Mouse (Mus musculus) retina, postnatal 1 day (tissue): Measurements from ENCODE around the gene Fcho1.
"Not testable (repeated sequence)": the region's sequence is repeated elsewhere in the genome, so short reads cannot be mapped to it uniquely, and the experiment has no call there.

ENCODE experiments used
- DNase-seq: peaks from one replicate; pipeline ENCODE4 v3.0.0-alpha.2; 2012

The Fcho1 gene

GRCm38 (mm10) chr8:71717096-71717495 is 8.4 kb downstream of the Fcho1 start:
- DNase-seq = no peak

GRCm38 (mm10) chr8:71716561-71717053 is 8.9 kb downstream of the Fcho1 start:
- no peak for DNase-seq

- no peak for DNase-seq
Measured at GRCm38 (mm10) chr8:71715531-71715930, 10.0 kb downstream of the Fcho1 start.

- DNase-seq = no peak
Measured at GRCm38 (mm10) chr8:71711574-71711973, 13.9 kb downstream of the Fcho1 start.

- DNase-seq = peak; percentile 90
Measured at GRCm38 (mm10) chr8:71709800-71710446, 15.6 kb downstream of the Fcho1 start.

GRCm38 (mm10) chr8:71709134-71709799 is 16.2 kb downstream of the Fcho1 start:
- DNase-seq = no peak

GRCm38 (mm10) chr8:71707874-71708273 is 17.6 kb downstream of the Fcho1 start:
- peak; percentile 68 for DNase-seq

- not testable (repeated sequence) for DNase-seq
Measured at GRCm38 (mm10) chr8:71703400-71703799, 22.1 kb downstream of the Fcho1 start.

- DNase-seq = no peak
Measured at GRCm38 (mm10) chr8:71702923-71703322, 22.6 kb downstream of the Fcho1 start.

- DNase-seq = no peak
Measured at GRCm38 (mm10) chr8:71702087-71702432, 23.5 kb downstream of the Fcho1 start.

- DNase-seq = no peak
Measured at GRCm38 (mm10) chr8:71701414-71702086, 24.0 kb downstream of the Fcho1 start, which contains the start of gene B3gnt3. Gene B3gnt3 (minus strand): TSS chr8:71701789.

- DNase-seq = no peak
Measured at GRCm38 (mm10) chr8:71700493-71701269, 24.8 kb downstream of the Fcho1 start.

GRCm38 (mm10) chr8:71695456-71695855 is 30.1 kb downstream of the Fcho1 start:
- not testable (repeated sequence) for DNase-seq

- DNase-seq = peak; percentile 62
Measured at GRCm38 (mm10) chr8:71693166-71694041, 32.1 kb downstream of the Fcho1 start.

- DNase-seq = no peak
Measured at GRCm38 (mm10) chr8:71692509-71692908, 33.0 kb downstream of the Fcho1 start.

GRCm38 (mm10) chr8:71689028-71689427 is 36.5 kb downstream of the Fcho1 start, which contains the start of gene Insl3:
Gene Insl3 (plus strand): TSS chr8:71689214.
- DNase-seq = no peak

GRCm38 (mm10) chr8:71687616-71688015 is 37.9 kb downstream of the Fcho1 start:
- DNase-seq = no peak

GRCm38 (mm10) chr8:71686143-71686734 is 39.3 kb downstream of the Fcho1 start:
- DNase-seq = peak; percentile 71

GRCm38 (mm10) chr8:71685573-71685972 is 39.9 kb downstream of the Fcho1 start:
- DNase-seq = peak; percentile 43

- DNase-seq = no peak
Measured at GRCm38 (mm10) chr8:71684701-71685100, 40.8 kb downstream of the Fcho1 start.

- no peak for DNase-seq
Measured at GRCm38 (mm10) chr8:71682832-71683231, 42.7 kb downstream of the Fcho1 start.
